Mouse (Mus musculus) c-Kit-negative CD71-positive TER-119-positive erythroid progenitor cells, embryonic 14.5 days (primary cell): ENCODE data around the gene 4930404H24Rik.

ENCODE experiments used
- DNase-seq: peaks from one replicate; pipeline ENCODE4 v3.0.0-alpha.2; 2013; ENCODE audit warnings: low read depth, low spot score

Gene 4930404H24Rik

GRCm38 (mm10) chr2:153529931-153530766 lies 37.6 kb downstream of the 4930404H24Rik start, which contains the start of gene Nol4l:
Gene Nol4l (minus strand): TSS chr2:153529971.
- DNase-seq, result no peak

DNA sequence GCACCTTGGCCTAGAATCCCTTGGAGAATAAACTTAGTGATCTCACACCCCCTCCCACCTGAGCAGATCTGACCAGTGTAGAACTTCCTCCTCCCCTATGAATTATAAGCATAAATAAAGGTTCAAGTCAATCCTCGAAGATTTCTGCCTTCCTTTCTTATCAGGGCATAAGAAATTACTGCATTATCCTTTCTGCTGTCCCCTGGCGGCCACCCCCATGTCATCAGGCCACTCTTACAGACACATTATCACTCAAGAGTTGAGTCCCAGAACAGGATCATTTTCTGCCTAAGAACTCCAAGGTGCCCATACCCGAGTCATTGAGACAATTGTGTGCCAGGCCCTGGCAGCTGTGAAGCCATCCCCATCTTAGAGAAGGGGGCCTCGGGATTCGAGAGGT lies 38.4 kb downstream of the 4930404H24Rik start:
- no peak for DNase-seq

- DNase-seq, result no peak
These were observed 41.4 kb downstream of the 4930404H24Rik start for GRCm38 (mm10) chr2:153533981-153534380.

DNA sequence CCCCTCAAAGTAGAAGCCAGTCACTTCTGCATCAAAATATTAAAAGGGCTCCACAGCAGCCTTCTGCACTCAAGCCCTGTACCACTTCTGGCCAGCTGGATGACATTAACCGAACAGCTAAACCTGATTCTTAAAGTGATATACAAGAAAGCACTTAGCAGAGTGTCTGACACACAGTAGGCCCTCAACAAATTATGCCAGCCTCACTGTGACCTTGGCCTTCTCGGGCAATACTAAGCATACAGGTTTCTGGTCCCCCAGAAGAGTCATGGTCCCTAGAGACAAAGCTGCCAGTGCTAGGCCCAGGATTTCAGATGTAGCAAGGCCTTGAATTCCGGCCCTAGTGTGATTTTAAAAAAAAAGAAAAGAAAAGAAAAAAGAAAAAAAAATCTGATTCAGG lies 46.3 kb downstream of the 4930404H24Rik start:
- no peak for DNase-seq

DNA sequence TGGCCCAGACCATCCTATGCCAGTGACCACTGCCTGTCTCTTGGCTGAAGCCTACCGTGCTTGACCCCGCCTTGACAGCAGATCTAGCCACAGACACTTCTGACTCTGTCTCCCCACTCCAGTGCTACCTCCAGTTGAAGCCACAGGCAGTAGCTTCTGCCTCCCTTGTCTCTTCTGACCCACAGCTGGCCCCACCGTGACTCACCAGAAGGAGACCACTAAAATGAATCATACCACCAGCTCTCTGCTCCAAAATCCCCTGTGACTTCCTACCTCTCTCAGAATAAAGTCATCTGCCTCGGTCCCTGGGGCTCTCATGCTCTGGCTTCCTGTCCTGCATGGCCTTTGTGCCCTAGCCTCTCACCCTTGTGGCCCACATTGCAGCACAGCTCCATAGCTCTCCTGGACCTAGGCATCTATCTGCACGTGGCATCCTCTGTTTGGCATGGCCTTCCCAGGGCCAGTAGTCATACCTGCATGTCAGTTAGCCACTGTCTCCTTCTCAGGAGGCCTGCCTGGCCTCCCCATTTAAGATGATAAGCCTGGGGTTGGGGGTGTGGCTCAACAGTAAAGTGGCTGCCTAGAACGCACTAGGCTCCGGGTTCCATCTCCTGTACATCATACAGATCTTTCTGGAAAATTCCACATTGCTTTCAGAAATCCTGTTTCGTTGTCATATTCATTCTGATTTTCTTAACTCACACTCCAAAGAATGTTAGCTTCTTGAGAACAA lies 50.5 kb downstream of the 4930404H24Rik start:
- DNase-seq, result no peak
